Mouse (Mus musculus) heart, postnatal 0 days (tissue): ENCODE results near the gene Wdr4.

Experiments used
- CTCF ChIP-seq: IDR thresholded peaks from 2 replicates; pipeline ENCODE4 v1.5.1; 2016; ENCODE audit warnings: antibody characterized with exemption, control low read depth, low read depth
- EP300 ChIP-seq: IDR thresholded peaks from 2 replicates; pipeline ENCODE4 v1.6.1; 2016; ENCODE audit warnings: antibody characterized with exemption, low read depth

DNA sequence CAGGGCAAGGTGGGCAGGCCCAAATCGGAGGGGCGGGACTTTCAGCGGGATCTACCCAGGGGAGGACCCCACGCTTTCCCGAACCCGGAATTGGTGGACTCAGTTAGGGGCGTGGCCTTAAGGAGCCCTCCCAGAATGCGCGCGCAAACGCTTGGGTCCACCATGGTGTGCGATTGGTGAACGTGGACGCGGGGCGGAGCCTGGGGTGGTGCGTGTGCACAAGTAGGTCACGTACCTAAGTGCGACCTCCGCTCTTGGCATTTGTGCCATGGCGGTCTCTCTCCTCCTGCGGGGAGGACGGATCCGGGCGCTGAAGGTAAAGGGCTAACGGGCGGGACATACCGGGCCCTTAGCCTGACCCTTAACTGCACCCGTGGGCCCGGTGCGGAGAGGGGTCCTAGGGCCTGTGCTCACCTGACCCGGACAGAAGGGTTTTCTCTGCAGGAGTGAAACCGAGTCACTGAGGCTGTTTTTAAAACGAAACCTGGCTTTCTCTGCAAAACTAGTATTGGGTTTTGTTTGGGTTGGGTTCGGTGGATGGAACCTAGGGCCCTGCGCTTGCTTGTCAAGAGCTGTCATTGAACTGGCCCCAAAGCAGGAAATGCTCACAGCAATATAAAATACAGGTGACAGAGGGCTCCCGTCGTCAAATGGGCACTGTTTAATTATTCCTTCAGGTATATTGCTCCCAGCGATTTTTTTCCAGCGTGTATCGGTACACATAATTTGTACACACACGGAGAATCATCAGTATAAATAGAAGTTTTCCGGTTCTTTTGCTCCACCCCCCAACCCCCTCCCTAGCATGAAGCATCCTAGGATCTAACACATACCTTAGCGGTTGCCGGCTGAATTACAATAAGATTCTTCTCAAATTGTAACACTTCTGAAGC lies at the start of gene Wdr4, which contains the start of gene Ndufv3:
- TF ChIP-seq CTCF (no peak), EP300 (no peak)
